Mouse (Mus musculus) cerebellum, postnatal 25 days (tissue): ENCODE data around the gene Man2c1.

Experiments used
- DNase-seq, 2 experiments: peaks; one replicate each; pipeline ENCODE4 v3.0.0; 2021; ENCODE audit warnings: mixed read lengths in 2 of 2

The Man2c1 gene

DNA sequence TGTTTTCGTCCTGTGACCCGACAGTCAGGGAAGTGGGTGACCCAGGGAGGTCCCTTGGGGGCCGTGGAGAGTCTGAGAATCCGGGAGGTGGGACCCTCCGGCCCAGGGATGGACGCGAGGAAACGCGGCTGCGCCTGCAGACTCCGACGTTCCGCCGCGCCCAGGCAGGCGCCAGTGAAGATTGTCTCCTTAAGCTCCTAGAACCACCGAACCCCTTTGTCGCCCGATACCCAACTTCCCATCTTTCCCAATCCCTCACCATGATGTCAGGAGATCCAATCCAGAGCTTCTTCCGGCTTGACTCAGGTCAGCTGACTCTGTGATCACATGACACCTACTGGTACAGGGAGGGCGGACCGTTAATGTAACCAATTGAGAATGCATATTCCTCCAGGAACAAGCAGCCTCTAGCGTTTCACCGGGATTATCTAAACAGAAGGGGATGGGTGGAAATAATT, 27.6 kb downstream of the Man2c1 start, which contains the start of gene Commd4:
TSS of gene Commd4 (minus strand) at position 319 of the 458 bp plus-strand sequence.
- peak; percentile 82 to 95 for DNase-seq

DNA sequence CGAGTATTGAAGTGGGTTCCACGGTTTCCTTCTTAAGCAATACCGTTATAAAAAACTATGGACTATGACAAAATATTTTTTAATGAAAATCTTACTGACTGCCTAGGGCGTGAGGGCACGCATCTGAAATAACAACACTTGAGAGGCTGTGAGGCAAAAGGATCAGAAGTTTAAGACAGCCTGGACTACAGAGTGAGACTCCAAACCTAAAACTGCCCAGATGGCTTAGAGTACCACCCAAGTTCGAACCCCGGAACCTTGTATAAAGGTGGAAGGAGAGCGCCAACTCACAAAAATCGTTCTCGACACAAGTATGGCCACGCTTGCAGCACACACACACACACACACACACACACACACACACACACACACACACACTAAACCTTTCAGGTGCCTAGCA, 28.0 kb downstream of the Man2c1 start:
- no peak for DNase-seq

GRCm38 (mm10) chr9:57162496-57162895, 32.0 kb downstream of the Man2c1 start:
- no peak for DNase-seq

- no peak for DNase-seq
These were observed 32.6 kb downstream of the Man2c1 start for GRCm38 (mm10) chr9:57163137-57163536.

DNA sequence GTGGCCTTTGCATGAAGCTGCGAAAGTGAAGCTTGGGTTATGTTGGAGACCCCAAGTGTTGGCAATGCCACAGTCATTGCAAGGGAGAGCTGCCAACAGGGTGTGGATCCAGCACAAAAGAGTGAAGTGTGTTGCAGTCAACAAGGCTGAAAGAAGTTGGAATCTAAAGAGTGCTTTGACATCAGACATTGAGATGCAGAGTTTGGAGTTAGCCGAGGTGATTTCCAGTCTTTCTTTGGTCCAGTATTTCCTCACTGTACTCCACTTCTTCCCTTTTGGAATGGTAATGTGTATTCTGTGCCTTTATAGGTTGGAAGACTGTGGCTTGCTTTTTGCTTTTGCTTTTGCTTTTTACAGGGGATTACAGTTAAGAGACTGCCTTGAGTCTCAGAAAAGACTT, 35.7 kb downstream of the Man2c1 start:
- no peak for DNase-seq

DNA sequence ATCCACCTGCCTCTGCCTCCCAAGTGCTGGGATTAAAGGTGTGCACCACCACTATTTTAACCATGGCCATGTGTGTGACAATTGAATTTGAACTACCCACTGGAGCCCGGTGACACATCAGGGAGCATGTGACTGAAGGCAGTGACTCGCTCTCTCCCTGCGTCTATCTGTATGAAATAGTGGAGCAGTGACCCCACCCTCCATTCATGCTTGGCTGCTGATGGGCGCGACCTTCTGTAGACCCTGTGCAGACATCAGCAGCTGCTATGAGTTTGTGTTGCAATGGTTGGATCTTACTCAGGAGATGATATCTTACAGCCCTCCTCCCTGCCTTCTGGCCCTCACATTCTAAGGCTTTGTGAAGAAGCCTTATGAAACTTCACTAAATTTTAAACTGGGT, 37.9 kb downstream of the Man2c1 start:
- DNase-seq: no peak
